Mouse (Mus musculus) midbrain, embryonic 11.5 days (tissue): ENCODE results near the gene Tfip11. TPM values are rescaled to one million over a fixed set of nuclear protein-coding genes. Genes with fewer than 3 reads are reported as not detected.

Source experiments
- polyA plus RNA-seq: library from polyadenylated mRNA; unstranded; fragments of >200 nt; fragmentation: Nextera tagmentation; extraction: Ambion mirVana; gene quantifications from 2 replicates; pipeline ENCODE4 v1.2.1, GENCODE M21; 2014

The Tfip11 gene
- polyA plus RNA-seq, 1 experiment from 2014 or later = 25.8 TPM

Other genes starting within 250 kb of the Tfip11 start
- 0.52 and 2.0 TPM in 2 replicates for gene Cryba4, start 73.8 kb upstream of the Tfip11 start, polyA plus RNA-seq
- gene Crybb1, start 70.5 kb upstream of the Tfip11 start, polyA plus RNA-seq = 0.29 and 0.84 TPM in 2 replicates
- 29.3 and 33.5 TPM in 2 replicates for gene Tpst2, start 49.7 kb upstream of the Tfip11 start, polyA plus RNA-seq
- gene Srrd, start 16.7 kb downstream of the Tfip11 start, polyA plus RNA-seq = 46.0 and 46.8 TPM in 2 replicates
- 28.5 and 31.9 TPM in 2 replicates for gene Hps4, start 16.7 kb downstream of the Tfip11 start, polyA plus RNA-seq
- gene Gm6583, start 29.7 kb downstream of the Tfip11 start, polyA plus RNA-seq = not detected in 2 replicates
- gene Asphd2, start 68.5 kb downstream of the Tfip11 start, polyA plus RNA-seq = 35.4 and 48.3 TPM in 2 replicates
- gene Gm6588, start 123.1 kb downstream of the Tfip11 start, polyA plus RNA-seq = not detected in 2 replicates